Mouse (Mus musculus): ENCODE data around the gene Bckdhb. TPM values are rescaled to one million over a fixed set of nuclear protein-coding genes. Genes with fewer than 3 reads are reported as not detected.

Gene Bckdhb
- polyA plus RNA-seq, 1 experiment from 2014 or later: 34.8 TPM

- H3K4me3 ChIP-seq (ENCODE audit: low read depth, low read length): no peak overlapping the region
- DNase-seq (ENCODE audit: low spot score): no peak
- no peak for ATAC-seq (replicated peaks; ENCODE audit: low FRiP score)
- no peaks in the 10 kb centered on the region for H3K36me3 ChIP-seq (ENCODE audit: control insufficient read depth, insufficient read depth, low read length)
- no peak overlapping the region for H3K9ac ChIP-seq (ENCODE audit: low read depth, low read length)
- H3K9me3 ChIP-seq (ENCODE audit: control insufficient read depth, low read length): no peaks in the 10 kb centered on the region
- H3K4me1 ChIP-seq (replicated peaks; ENCODE audit: control insufficient read depth, insufficient read depth, low read length): no peaks in the 10 kb centered on the region
- H3K27ac ChIP-seq (ENCODE audit: low read depth, low read length): no peak overlapping the region
- no peak overlapping the region for H3K4me2 ChIP-seq
- 79% methylated on average over 4 of the region's 4 CpGs for WGBS
- no peaks in the 10 kb centered on the region for H3K27me3 ChIP-seq (replicated peaks; ENCODE audit: control insufficient read depth, insufficient read depth, low read length)
Measured at GRCm38 (mm10) chr9:83951336-83951735, 26.4 kb downstream of the Bckdhb start.

- H3K27me3 ChIP-seq (replicated peaks; ENCODE audit: control insufficient read depth, insufficient read depth, low read length): no peaks in the 10 kb centered on the region
- H3K9ac ChIP-seq (ENCODE audit: low read depth, low read length): no peak overlapping the region
- no peak overlapping the region for H3K4me3 ChIP-seq (ENCODE audit: low read depth, low read length)
- no peak overlapping the region for H3K27ac ChIP-seq (ENCODE audit: low read depth, low read length)
- H3K36me3 ChIP-seq (ENCODE audit: control insufficient read depth, insufficient read depth, low read length): no peaks in the 10 kb centered on the region
- peak; percentile 55 for DNase-seq (ENCODE audit: low spot score)
- 48% methylated on average over 15 of the region's 15 CpGs for WGBS
- H3K4me2 ChIP-seq: no peak overlapping the region
- H3K4me1 ChIP-seq (replicated peaks; ENCODE audit: control insufficient read depth, insufficient read depth, low read length): no peaks in the 10 kb centered on the region
- ATAC-seq (replicated peaks; ENCODE audit: low FRiP score): peak; percentile 79
- no peaks in the 10 kb centered on the region for H3K9me3 ChIP-seq (ENCODE audit: control insufficient read depth, low read length)
Measured at GRCm38 (mm10) chr9:83956632-83957314, 31.8 kb downstream of the Bckdhb start.

- Histone ChIP-seq H3K4me3 (ENCODE audit: low read depth, low read length) (no peak overlapping the region), H3K9ac (ENCODE audit: low read depth, low read length) (no peak overlapping the region), H3K4me1 (replicated peaks; ENCODE audit: control insufficient read depth, insufficient read depth, low read length) (no peaks in the 10 kb centered on the region), H3K9me3 (ENCODE audit: control insufficient read depth, low read length) (no peaks in the 10 kb centered on the region), H3K4me2 (no peak overlapping the region), H3K27ac (ENCODE audit: low read depth, low read length) (no peak overlapping the region), H3K27me3 (replicated peaks; ENCODE audit: control insufficient read depth, insufficient read depth, low read length) (no peaks in the 10 kb centered on the region), H3K36me3 (ENCODE audit: control insufficient read depth, insufficient read depth, low read length) (no peaks in the 10 kb centered on the region)
- no peak for DNase-seq (ENCODE audit: low spot score)
- 83% methylated on average over 10 of the region's 10 CpGs for WGBS
- ATAC-seq (replicated peaks; ENCODE audit: low FRiP score): no peak
Measured at GRCm38 (mm10) chr9:83962098-83963086, 37.4 kb downstream of the Bckdhb start.

- Histone ChIP-seq H3K4me2 (no peak overlapping the region), H3K36me3 (ENCODE audit: control insufficient read depth, insufficient read depth, low read length) (no peaks in the 10 kb centered on the region), H3K9ac (ENCODE audit: low read depth, low read length) (no peak overlapping the region), H3K9me3 (ENCODE audit: control insufficient read depth, low read length) (no peaks in the 10 kb centered on the region), H3K27ac (ENCODE audit: low read depth, low read length) (no peak overlapping the region), H3K4me3 (ENCODE audit: low read depth, low read length) (no peak overlapping the region), H3K4me1 (replicated peaks; ENCODE audit: control insufficient read depth, insufficient read depth, low read length) (no peaks in the 10 kb centered on the region), H3K27me3 (replicated peaks; ENCODE audit: control insufficient read depth, insufficient read depth, low read length) (no peaks in the 10 kb centered on the region)
- DNase-seq (ENCODE audit: low spot score): no peak
- WGBS: 88% methylated on average over 10 of the region's 10 CpGs
- no peak for ATAC-seq (replicated peaks; ENCODE audit: low FRiP score)
Measured at GRCm38 (mm10) chr9:83963296-83963695, 38.4 kb downstream of the Bckdhb start.

- Histone ChIP-seq H3K4me2 (no peak overlapping the region), H3K4me3 (ENCODE audit: low read depth, low read length) (no peak overlapping the region), H3K4me1 (replicated peaks; ENCODE audit: control insufficient read depth, insufficient read depth, low read length) (no peaks in the 10 kb centered on the region), H3K27me3 (replicated peaks; ENCODE audit: control insufficient read depth, insufficient read depth, low read length) (no peaks in the 10 kb centered on the region), H3K9me3 (ENCODE audit: control insufficient read depth, low read length) (no peaks in the 10 kb centered on the region), H3K27ac (ENCODE audit: low read depth, low read length) (no peak overlapping the region), H3K36me3 (ENCODE audit: control insufficient read depth, insufficient read depth, low read length) (no peaks in the 10 kb centered on the region), H3K9ac (ENCODE audit: low read depth, low read length) (no peak overlapping the region)
- 92% methylated on average over 4 of the region's 4 CpGs for WGBS
- ATAC-seq (replicated peaks; ENCODE audit: low FRiP score): no peak
- DNase-seq (ENCODE audit: low spot score): no peak
Measured at GRCm38 (mm10) chr9:83964376-83964775, 39.4 kb downstream of the Bckdhb start.

GRCm38 (mm10) chr9:83967439-83968050, 42.6 kb downstream of the Bckdhb start:
- no peak overlapping the region for H3K27ac ChIP-seq (ENCODE audit: low read depth, low read length)
- no peaks in the 10 kb centered on the region for H3K9me3 ChIP-seq (ENCODE audit: control insufficient read depth, low read length)
- no peaks in the 10 kb centered on the region for H3K4me1 ChIP-seq (replicated peaks; ENCODE audit: control insufficient read depth, insufficient read depth, low read length)
- ATAC-seq (replicated peaks; ENCODE audit: low FRiP score) (no peak), DNase-seq (ENCODE audit: low spot score) (no peak)
- H3K36me3 ChIP-seq (ENCODE audit: control insufficient read depth, insufficient read depth, low read length): no peaks in the 10 kb centered on the region
- no peak overlapping the region for H3K9ac ChIP-seq (ENCODE audit: low read depth, low read length)
- WGBS: 87% methylated on average over 9 of the region's 9 CpGs
- H3K4me2 ChIP-seq: no peak overlapping the region
- no peak overlapping the region for H3K4me3 ChIP-seq (ENCODE audit: low read depth, low read length)
- no peaks in the 10 kb centered on the region for H3K27me3 ChIP-seq (replicated peaks; ENCODE audit: control insufficient read depth, insufficient read depth, low read length)

GRCm38 (mm10) chr9:83969326-83969725, 44.4 kb downstream of the Bckdhb start:
- Histone ChIP-seq H3K4me3 (ENCODE audit: low read depth, low read length) (no peak overlapping the region), H3K9ac (ENCODE audit: low read depth, low read length) (no peak overlapping the region), H3K36me3 (ENCODE audit: control insufficient read depth, insufficient read depth, low read length) (no peaks in the 10 kb centered on the region), H3K27me3 (replicated peaks; ENCODE audit: control insufficient read depth, insufficient read depth, low read length) (no peaks in the 10 kb centered on the region), H3K27ac (ENCODE audit: low read depth, low read length) (no peak overlapping the region), H3K9me3 (ENCODE audit: control insufficient read depth, low read length) (no peaks in the 10 kb centered on the region), H3K4me1 (replicated peaks; ENCODE audit: control insufficient read depth, insufficient read depth, low read length) (no peaks in the 10 kb centered on the region), H3K4me2 (no peak overlapping the region)
- DNase-seq (ENCODE audit: low spot score): no peak
- WGBS: 84% methylated on average over 7 of the region's 7 CpGs
- ATAC-seq (replicated peaks; ENCODE audit: low FRiP score): no peak

GRCm38 (mm10) chr9:83973467-83973866, 48.5 kb downstream of the Bckdhb start:
- H3K4me1 ChIP-seq (replicated peaks; ENCODE audit: control insufficient read depth, insufficient read depth, low read length): no peaks in the 10 kb centered on the region
- H3K9me3 ChIP-seq (ENCODE audit: control insufficient read depth, low read length): no peaks in the 10 kb centered on the region
- H3K9ac ChIP-seq (ENCODE audit: low read depth, low read length): no peak overlapping the region
- 63% methylated on average over 2 of the region's 2 CpGs for WGBS
- H3K27me3 ChIP-seq (replicated peaks; ENCODE audit: control insufficient read depth, insufficient read depth, low read length): no peaks in the 10 kb centered on the region
- H3K4me2 ChIP-seq: no peak overlapping the region
- no peak overlapping the region for H3K4me3 ChIP-seq (ENCODE audit: low read depth, low read length)
- no peaks in the 10 kb centered on the region for H3K36me3 ChIP-seq (ENCODE audit: control insufficient read depth, insufficient read depth, low read length)
- no peak overlapping the region for H3K27ac ChIP-seq (ENCODE audit: low read depth, low read length)
- no peak for DNase-seq (ENCODE audit: low spot score)
- ATAC-seq (replicated peaks; ENCODE audit: low FRiP score): peak; percentile 77

All from liver, embryonic 11.5 days (tissue).